Mouse (Mus musculus) megakaryocyte, embryonic 14.5 days (primary cell): ENCODE measurements around the gene Smco2.

Source experiments
- FLI1 ChIP-seq: IDR thresholded peaks from 2 replicates; pipeline ENCODE4 v1.6.1; 2012; ENCODE audit warnings: low read length, inconsistent platforms, mixed read lengths
- GATA1 ChIP-seq: IDR thresholded peaks from 3 replicates; pipeline ENCODE4 v1.6.1; 2012; ENCODE audit warnings: mixed read lengths, low read length, inconsistent platforms, borderline replicate concordance

GRCm38 (mm10) chr6:146835784-146836183 is 14.1 kb upstream of the Smco2 start:
- no peak for TF ChIP-seq GATA1
- no peak for TF ChIP-seq FLI1
